Mouse (Mus musculus) G1E (cell line): ENCODE measurements around the gene Hoxc11. TPM values are rescaled to one million over a fixed set of nuclear protein-coding genes. Genes with fewer than 3 reads are reported as not detected.

ENCODE experiments used
- ATAC-seq: 2 replicates; pipeline ENCODE4 v1.8.0; 2016; ENCODE audit warnings: mild to moderate bottlenecking; ENCODE audit not compliant: insufficient number of reproducible peaks, poor library complexity, low FRiP score, severe bottlenecking; ENCODE audit errors: extremely low read depth
- DNase-seq: peaks from one replicate; pipeline ENCODE4 v3.0.0; 2012; ENCODE audit warnings: low spot score
- H3K27me3 ChIP-seq: 2 replicates; pipeline ENCODE4 v1.6.1; 2012; ENCODE audit warnings: mild to moderate bottlenecking, low read length, inconsistent platforms; ENCODE audit not compliant: insufficient read depth
- H3K36me3 ChIP-seq: replicated peaks from 2 replicates; pipeline ENCODE3; 2012; ENCODE audit warnings: mild to moderate bottlenecking, inconsistent platforms
- H3K4me1 ChIP-seq: 2 replicates; pipeline ENCODE4 v1.6.1; 2012; ENCODE audit warnings: low read depth, low read length, inconsistent platforms, mixed read lengths; ENCODE audit not compliant: insufficient read depth
- H3K4me3 ChIP-seq: 2 replicates; pipeline ENCODE4 v1.5.1; 2012; ENCODE audit warnings: low read depth, mild to moderate bottlenecking, inconsistent platforms, low read length, moderate library complexity, mixed read lengths
- H3K9me3 ChIP-seq: replicated peaks from 2 replicates; pipeline ENCODE4 v1.6.1; 2012; ENCODE audit warnings: inconsistent platforms
- CTCF ChIP-seq: IDR thresholded peaks from 2 replicates; pipeline ENCODE4 v1.5.1; 2012; ENCODE audit warnings: low read depth, low read length, inconsistent platforms, mixed read lengths
- GATA1 ChIP-seq: IDR thresholded peaks from 2 replicates; pipeline ENCODE4 v1.6.1; 2012; ENCODE audit warnings: borderline replicate concordance, low read length, inconsistent platforms, mixed read lengths
- GATA2 ChIP-seq: IDR thresholded peaks from 2 replicates; pipeline ENCODE4 v1.6.1; 2012; ENCODE audit warnings: low read depth, low read length, inconsistent platforms, borderline replicate concordance
- POLR2AphosphoS5 ChIP-seq: IDR thresholded peaks from 2 replicates; pipeline ENCODE4 v1.6.1; 2012; ENCODE audit warnings: low read depth, low read length, inconsistent platforms; ENCODE audit not compliant: insufficient replicate concordance
- TAL1 ChIP-seq: conservative IDR thresholded peaks from 2 replicates; pipeline ENCODE4 v1.6.1; 2012; ENCODE audit warnings: low read depth, low read length, inconsistent platforms, mixed read lengths
- polyA plus RNA-seq: library from polyadenylated mRNA; stranded (reverse); fragments of >175 nt; gene quantifications from 2 replicates; pipeline ENCODE4 v1.2.3, GENCODE M21; 2012
- total RNA-seq, 2 experiments: library from RNA; stranded (forward) in 1 of 2; stranded (reverse) in 1 of 2; fragments of 200-1000 nt in 1 of 2; fragments of >200 nt in 1 of 2; fragmentation: Nextera tagmentation in 1 of 2; gene quantifications; 2 replicates each; pipeline ENCODE4 v1.2.3; 2014 to 2017

Hoxc11 gene
- total and polyA plus RNA-seq, 3 experiments: 0.22 TPM; not detected in 2

DNA sequence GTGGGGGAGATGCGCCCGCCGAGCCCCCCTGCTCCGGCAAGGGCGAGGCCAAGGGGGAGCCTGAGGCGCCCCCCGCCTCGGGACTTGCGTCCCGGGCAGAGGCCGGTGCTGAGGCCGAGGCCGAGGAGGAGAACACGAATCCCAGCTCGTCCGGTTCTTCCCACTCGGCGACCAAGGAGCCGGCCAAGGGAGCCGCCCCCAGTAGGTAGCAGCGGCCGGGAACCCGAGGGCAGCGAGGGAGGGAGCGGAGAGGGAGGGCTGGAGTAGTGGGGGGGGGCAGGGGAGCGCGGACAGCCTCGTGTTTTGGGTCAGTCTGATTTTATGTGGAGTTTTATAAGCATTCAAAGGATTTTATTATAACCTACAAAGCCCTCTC is 768 bp downstream of the Hoxc11 start:
- peaks cover 92% of the 10 kb centered on the region for H3K27me3 ChIP-seq
- no peak for ATAC-seq
- H3K36me3 ChIP-seq: no peaks in the 10 kb centered on the region
- H3K4me3 ChIP-seq: no peak overlapping the region
- no peak for DNase-seq
- no peaks in the 10 kb centered on the region for H3K9me3 ChIP-seq
- no peak for TF ChIP-seq GATA2
- TF ChIP-seq GATA1: no peak
- TF ChIP-seq POLR2AphosphoS5: no peak
- no peak for TF ChIP-seq TAL1
- TF ChIP-seq CTCF: no peak
- peaks cover 20% of the 10 kb centered on the region for H3K4me1 ChIP-seq

DNA sequence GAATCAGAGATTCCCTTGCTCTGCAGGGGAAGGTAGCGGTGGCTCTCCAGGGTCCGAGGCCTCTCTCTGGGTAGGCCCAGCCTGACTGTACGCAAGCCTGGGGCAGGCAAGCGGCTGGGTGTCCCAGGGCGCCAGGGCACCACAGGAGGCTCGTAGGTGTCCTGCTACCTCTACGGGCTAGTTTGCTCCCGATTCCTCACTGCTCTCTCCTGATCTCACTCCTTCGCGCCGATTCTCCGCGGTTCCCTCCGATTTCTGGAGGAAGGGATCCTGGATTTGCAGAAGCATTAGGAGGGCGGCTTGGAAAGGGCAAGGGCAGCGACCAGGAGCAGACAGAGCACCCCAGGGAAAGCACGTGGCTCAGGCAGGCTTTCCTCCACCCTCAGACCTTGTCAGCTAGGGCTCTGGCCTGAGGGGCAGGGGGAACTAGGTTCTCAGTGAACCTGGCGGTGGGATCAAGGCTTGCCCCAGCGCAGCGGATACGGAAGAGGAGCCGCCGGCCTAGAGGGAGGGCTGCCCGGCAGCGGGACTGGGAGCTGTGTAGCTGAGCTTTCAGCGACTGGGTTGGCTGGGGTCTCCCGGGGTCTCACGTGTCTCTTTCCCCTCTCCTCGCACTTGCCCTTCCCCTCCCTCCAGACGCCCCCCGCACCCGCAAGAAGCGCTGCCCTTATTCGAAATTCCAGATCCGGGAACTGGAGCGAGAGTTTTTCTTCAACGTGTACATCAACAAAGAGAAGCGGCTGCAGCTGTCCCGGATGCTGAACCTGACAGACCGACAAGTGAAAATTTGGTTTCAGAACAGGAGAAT is 1.8 kb downstream of the Hoxc11 start:
- DNase-seq (no peak), ATAC-seq (no peak)
- H3K4me3 ChIP-seq: peak overlapping the region; percentile 38; the same call in 1 of the 2 replicates
- peaks cover 20% of the 10 kb centered on the region for H3K4me1 ChIP-seq
- TF ChIP-seq POLR2AphosphoS5 (no peak), CTCF (no peak)
- peaks cover 93% of the 10 kb centered on the region for H3K27me3 ChIP-seq
- no peaks in the 10 kb centered on the region for H3K36me3 ChIP-seq
- no peaks in the 10 kb centered on the region for H3K9me3 ChIP-seq

DNA sequence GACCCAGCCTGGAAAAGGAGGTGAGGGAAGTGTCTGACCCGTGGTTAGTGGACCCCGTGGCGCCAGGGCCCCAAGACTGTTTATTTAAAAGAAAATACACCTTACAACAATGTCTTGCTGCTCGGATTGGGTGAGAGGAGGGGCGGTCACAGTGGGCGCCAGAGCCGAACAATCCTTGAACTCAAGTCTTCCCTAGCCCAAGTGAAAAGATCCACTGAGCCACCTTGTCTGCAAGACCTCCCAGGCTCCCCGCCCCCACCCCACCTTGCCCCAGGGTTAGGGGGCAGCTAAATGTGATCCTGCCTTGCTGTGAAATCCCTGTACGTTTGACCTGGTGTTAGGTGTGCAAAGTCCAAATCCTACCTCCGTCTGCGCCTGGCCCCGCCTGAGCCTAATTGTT is 2.7 kb downstream of the Hoxc11 start:
- Histone ChIP-seq H3K27me3 (peaks cover 93% of the 10 kb centered on the region), H3K9me3 (no peaks in the 10 kb centered on the region), H3K4me1 (peaks cover 22% of the 10 kb centered on the region), H3K36me3 (no peaks in the 10 kb centered on the region), H3K4me3 (no peak overlapping the region)
- TF ChIP-seq POLR2AphosphoS5 (no peak), GATA2 (no peak), CTCF (no peak), TAL1 (no peak), GATA1 (no peak)
- ATAC-seq: no peak
- no peak for DNase-seq

DNA sequence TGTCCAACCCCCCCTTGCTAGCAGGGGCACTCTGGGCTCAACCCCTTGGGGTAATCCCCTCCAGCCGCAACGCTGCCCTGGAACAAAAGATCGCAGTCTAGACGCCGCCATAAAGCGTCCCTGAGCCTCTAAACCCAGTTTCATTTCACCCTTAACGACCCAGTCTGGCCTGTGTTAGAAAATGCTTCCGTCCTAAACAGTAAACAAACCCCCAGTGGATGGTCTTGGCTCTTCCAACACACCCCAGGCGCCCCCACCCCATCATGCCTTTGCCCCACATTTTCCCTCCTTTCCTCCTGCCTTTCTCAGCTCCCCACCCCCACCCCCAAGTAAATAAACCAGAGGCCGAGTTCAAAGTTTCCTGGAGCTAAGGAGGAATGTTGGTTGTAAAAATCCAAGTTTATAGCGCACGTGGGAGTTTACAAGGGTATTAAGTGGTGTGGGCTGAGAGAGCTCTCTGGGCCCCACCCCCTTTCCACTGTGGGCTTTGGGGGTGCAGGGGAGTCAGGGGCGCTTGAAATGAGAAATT is 5.5 kb downstream of the Hoxc11 start:
- DNase-seq: no peak
- peaks cover 92% of the 10 kb centered on the region for H3K27me3 ChIP-seq
- H3K9me3 ChIP-seq: no peaks in the 10 kb centered on the region
- TF ChIP-seq POLR2AphosphoS5 (no peak), GATA2 (no peak), CTCF (no peak), TAL1 (no peak), GATA1 (no peak)
- H3K36me3 ChIP-seq: no peaks in the 10 kb centered on the region
- ATAC-seq: no peak
- peaks cover 38% of the 10 kb centered on the region for H3K4me1 ChIP-seq
- H3K4me3 ChIP-seq: no peak overlapping the region

DNA sequence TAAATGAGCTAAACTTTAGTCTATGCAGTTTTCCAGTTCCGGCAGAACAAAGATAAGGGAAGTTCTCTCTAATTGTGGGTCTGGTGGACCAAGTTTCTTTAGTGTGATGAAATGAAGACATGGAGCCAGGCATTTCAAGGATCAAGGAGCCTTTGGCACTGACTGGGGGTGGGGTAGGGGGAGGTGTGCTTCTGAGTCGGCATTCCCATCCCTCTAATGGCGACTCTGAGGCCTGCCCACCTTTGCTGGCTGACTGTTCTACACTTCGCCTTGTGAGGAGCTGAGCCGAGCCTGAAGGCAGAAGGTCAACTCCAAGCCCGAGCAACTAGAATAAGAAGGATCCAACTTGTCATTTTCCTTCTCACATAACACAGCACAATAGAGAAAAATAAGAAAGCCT is 7.5 kb downstream of the Hoxc11 start:
- TF ChIP-seq GATA2: no peak
- no peak for TF ChIP-seq CTCF
- TF ChIP-seq POLR2AphosphoS5: no peak
- TF ChIP-seq GATA1: no peak
- TF ChIP-seq TAL1: no peak
- Histone ChIP-seq H3K9me3 (no peaks in the 10 kb centered on the region), H3K4me3 (no peak overlapping the region), H3K36me3 (no peaks in the 10 kb centered on the region), H3K4me1 (peaks cover 37% of the 10 kb centered on the region), H3K27me3 (peaks cover 89% of the 10 kb centered on the region)
- ATAC-seq (no peak), DNase-seq (no peak)

DNA sequence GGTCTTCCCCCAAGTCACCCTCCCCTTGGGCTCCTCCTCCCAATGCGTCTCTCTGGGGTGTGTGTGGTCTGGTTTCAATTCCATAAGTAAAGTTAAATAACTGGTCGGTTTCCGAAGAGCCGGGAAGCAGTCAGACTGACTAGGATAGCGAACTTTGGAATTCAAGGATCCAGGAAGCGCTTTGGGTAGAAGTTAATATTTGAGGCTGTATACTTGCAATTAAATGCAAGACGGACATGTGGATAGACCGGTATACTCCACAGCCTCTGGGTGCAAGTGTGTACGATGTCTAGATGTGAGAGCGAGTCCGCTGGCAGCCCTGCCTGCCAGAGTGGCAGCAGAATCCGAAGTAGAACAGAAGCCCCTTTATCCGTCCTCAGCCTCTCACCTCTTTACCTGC is 8.3 kb downstream of the Hoxc11 start:
- H3K4me3 ChIP-seq: no peak overlapping the region
- peaks cover 41% of the 10 kb centered on the region for H3K4me1 ChIP-seq
- DNase-seq: no peak
- H3K36me3 ChIP-seq: no peaks in the 10 kb centered on the region
- no peaks in the 10 kb centered on the region for H3K9me3 ChIP-seq
- H3K27me3 ChIP-seq: peaks cover 89% of the 10 kb centered on the region
- no peak for TF ChIP-seq POLR2AphosphoS5
- TF ChIP-seq CTCF: no peak
- no peak for TF ChIP-seq GATA1
- TF ChIP-seq GATA2: no peak
- no peak for TF ChIP-seq TAL1
- ATAC-seq: no peak
